Mouse (Mus musculus): ENCODE results near the gene Fam161b. TPM values are rescaled to one million over a fixed set of nuclear protein-coding genes. Genes with fewer than 3 reads are reported as not detected.

Fam161b gene
- total RNA-seq, 2 experiments from 2014 or later: 12.4 to 13.0 TPM

Other genes starting within 250 kb of the Fam161b start
- 10 to 100 TPM; 96.6 to 97.1 TPM for gene Dnal1, start 247.5 kb downstream of the Fam161b start, total RNA-seq (2021)
- gene Pnma1, start 213.3 kb downstream of the Fam161b start, total RNA-seq (2021): 1 to 10 TPM; 2.9 to 3.0 TPM
- gene Elmsan1, start 143.0 kb downstream of the Fam161b start, total RNA-seq (2021): 10 to 100 TPM; 26.9 to 31.3 TPM
- gene Ptgr2, start 76.6 kb downstream of the Fam161b start, total RNA-seq (2021): 10 to 100 TPM; 38.7 to 41.7 TPM
- gene Zfp410, start 45.0 kb downstream of the Fam161b start, total RNA-seq (2021): 10 to 100 TPM; 34.2 to 37.1 TPM
- gene Coq6, start 176 bp downstream of the Fam161b start, total RNA-seq (2021): 10 to 100 TPM; 21.2 to 22.7 TPM
- 10 to 100 TPM; 21.5 to 26.1 TPM for gene Entpd5, start 47.2 kb upstream of the Fam161b start, total RNA-seq (2021)
- gene Bbof1, start 47.2 kb upstream of the Fam161b start, total RNA-seq (2021): 10 to 100 TPM in 1 of 2 experiments, 1 to 10 TPM in 1; 8.4 to 10.1 TPM
- gene Rnf113a2, start 55.4 kb upstream of the Fam161b start, total RNA-seq (2021): 10 to 100 TPM; 12.5 to 15.3 TPM
- 10 to 100 TPM; 58.8 to 59.6 TPM for gene Aldh6a1, start 89.2 kb upstream of the Fam161b start, total RNA-seq (2021)
- gene Lin52, start 89.6 kb upstream of the Fam161b start, total RNA-seq (2021): 10 to 100 TPM; 26.8 to 28.6 TPM
- under 1 TPM; 0.23 to 0.27 TPM for gene Vsx2, start 207.9 kb upstream of the Fam161b start, total RNA-seq (2021)

Measured in layer of hippocampus, adult 18-20 months (tissue).